ENCODE assay signal across 8 mouse cellular contexts in the genomic region with DNA sequence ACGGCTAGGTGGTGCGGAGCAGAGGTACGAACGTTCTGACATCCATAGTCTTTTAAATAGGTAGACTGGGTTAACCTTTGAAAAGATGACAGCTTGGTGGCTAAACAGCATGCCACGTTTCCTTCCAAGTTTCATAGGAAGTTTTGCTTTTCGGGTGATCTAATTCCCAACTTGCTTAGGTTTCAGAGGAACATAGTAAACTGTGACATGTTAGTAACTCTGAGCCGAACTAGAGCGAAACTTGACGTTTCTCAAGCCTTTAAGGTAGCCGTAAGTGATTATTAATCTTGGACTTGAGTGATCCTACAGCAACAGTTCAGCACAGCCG. TPM values are rescaled to one million over a fixed set of nuclear protein-coding genes. Genes with fewer than 3 reads are reported as not detected.
A peak's percentile ranks its signal among the peaks of the same experiment; 100 is the strongest.
DNase-seq lines count a peak whose midpoint lies in the region; ATAC-seq and TF ChIP-seq lines count a peak whose summit lies in the region.

No protein-coding gene starts in this region.

- peak overlapping the region; percentile 95 for H3K27ac ChIP-seq in layer of hippocampus, adult 2 months
- H3K27ac ChIP-seq in cortical plate, adult 2 months (ENCODE audit: insufficient read depth, low read length): no peak overlapping the region
- H3K27ac ChIP-seq in hindbrain, postnatal 0 days: peak overlapping the region; percentile 89

- H3K4me1 ChIP-seq in cortical plate, adult 2 months (ENCODE audit: control insufficient read depth, insufficient read depth, low read length): no peaks in the 10 kb centered on the region; the same call in 1 of the 2 replicates
- H3K4me1 ChIP-seq in hindbrain, postnatal 0 days (ENCODE audit: insufficient read depth, low read length): peaks cover 11% of the 10 kb centered on the region; the same call in 1 of the 2 replicates

- H3K27me3 ChIP-seq in hindbrain, postnatal 0 days (ENCODE audit: insufficient read depth, low read length): no peaks in the 10 kb centered on the region
- H3K27me3 ChIP-seq in myocyte (ENCODE audit: control insufficient read depth, insufficient read depth, insufficient read length): no peaks in the 10 kb centered on the region

- TF ChIP-seq CTCF in layer of hippocampus, adult 2 months (conservative IDR thresholded peaks at IDR 0.05): no peak
- TF ChIP-seq CTCF in cortical plate, adult 2 months (IDR thresholded peaks at IDR 0.05; ENCODE audit: extremely low read depth, insufficient read depth, low read length): no peak
- no peak for TF ChIP-seq CTCF in hindbrain, postnatal 0 days (IDR thresholded peaks at IDR 0.05; ENCODE audit: low read depth)

- no peaks in the 10 kb centered on the region for H3K9me3 ChIP-seq in hindbrain, postnatal 0 days (ENCODE audit: low read length)

- no peak for TF ChIP-seq POLR2A in cortical plate, adult 2 months (IDR thresholded peaks at IDR 0.05; ENCODE audit: extremely low read depth, insufficient read depth, low read length)
- TF ChIP-seq POLR2A in myocyte (IDR thresholded peaks at IDR 0.05; ENCODE audit: insufficient read length, low read depth): no peak

- peak overlapping the region; percentile 68 for H3K9ac ChIP-seq in hindbrain, postnatal 0 days (replicated peaks; ENCODE audit: low read length)

- peak overlapping the region; percentile 68 for H3K4me2 ChIP-seq in hindbrain, postnatal 0 days (ENCODE audit: low read depth, low read length)
- peak overlapping the region; percentile 82 for H3K4me2 ChIP-seq in myocyte (ENCODE audit: low read depth)

- DNase-seq in layer of hippocampus, adult 2 months (ENCODE audit: low spot score in 2 of 2): no peak
- DNase-seq in layer of hippocampus, adult 9-10 months (ENCODE audit: low spot score): no peak
- peak; percentile 8 for DNase-seq in hindbrain, postnatal 0 days (ENCODE audit: low spot score)
- no peak for DNase-seq in left cerebral cortex, adult 18-20 months (ENCODE audit: low spot score in 2 of 2)
- no peak for DNase-seq in adrenal gland, adult (ENCODE audit: inconsistent age in 2 of 2, low spot score in 1 of 2)
- no peak for DNase-seq in thymus, postnatal 4 days

- H3K4me3 ChIP-seq in layer of hippocampus, adult 2 months: peak overlapping the region; percentile 97
- H3K4me3 ChIP-seq in cortical plate, adult 2 months (ENCODE audit: insufficient read depth, low read length): peak overlapping the region; percentile 52
- peak overlapping the region; percentile 66 for H3K4me3 ChIP-seq in hindbrain, postnatal 0 days (ENCODE audit: low read length)
- H3K4me3 ChIP-seq in myocyte: peak overlapping the region; percentile 92

- 6% methylated on average over 11 of the region's 11 CpGs for WGBS in hindbrain, postnatal 0 days

- H3K79me2 ChIP-seq in myocyte (ENCODE audit: control insufficient read depth, insufficient read depth): peaks cover 45% of the 10 kb centered on the region

- H3K36me3 ChIP-seq in hindbrain, postnatal 0 days (ENCODE audit: insufficient read depth, low read length): no peaks in the 10 kb centered on the region
- H3K36me3 ChIP-seq in myocyte (ENCODE audit: control insufficient read depth, insufficient read depth): peaks cover 6% of the 10 kb centered on the region

- ATAC-seq in hindbrain, postnatal 0 days: no peak

- peak overlapping the region; percentile 87 for H3ac ChIP-seq in myocyte (ENCODE audit: control insufficient read depth, insufficient read length)

TF ChIP-seq in myocyte, 11 proteins besides CTCF, POLR2A, EP300 and RAD21:
- TF ChIP-seq TCF3 (IDR thresholded peaks at IDR 0.05; ENCODE audit: insufficient read length, low read depth): no peak
- TF ChIP-seq POLR2AphosphoS2 (IDR thresholded peaks at IDR 0.05; ENCODE audit: insufficient read length, low read depth): no peak
- no peak for TF ChIP-seq MYOG (IDR thresholded peaks at IDR 0.05; ENCODE audit: control insufficient read depth in 1 of 3, insufficient read depth in 1 of 3, insufficient read length in 2 of 3, low read depth in 2 of 3)
- TF ChIP-seq MYOD1 (IDR thresholded peaks at IDR 0.05; ENCODE audit: control insufficient read depth in 1 of 3, insufficient read length in 2 of 3, low read depth in 2 of 3): no peak
- TF ChIP-seq USF1 (IDR thresholded peaks at IDR 0.05; ENCODE audit: low read depth): no peak
- TF ChIP-seq MAX (IDR thresholded peaks at IDR 0.05; ENCODE audit: low read depth): no peak
- no peak for TF ChIP-seq CEBPB (IDR thresholded peaks at IDR 0.05; ENCODE audit: insufficient read depth, poor library complexity, severe bottlenecking)
- TF ChIP-seq REST (IDR thresholded peaks at IDR 0.05; ENCODE audit: insufficient read depth, insufficient read length): no peak
- TF ChIP-seq E2F4 (IDR thresholded peaks at IDR 0.05; ENCODE audit: insufficient read depth): no peak

RNA-seq across cellular contexts. Expression of a gene that starts 0.8 kb away (rescaled TPM):
- total RNA-seq in layer of hippocampus, adult 2 months (2021): 10 to 100 TPM; 42.9 to 45.3 TPM
- polyA plus RNA-seq in cortical plate, adult 2 months (2012; rRNA removed): 38.4 and 39.9 TPM in 2 replicates
- 11.2 and 11.7 TPM in 2 replicates for total RNA-seq in hindbrain, postnatal 0 days (2014; rRNA removed)
- 52.1 and 53.0 TPM in 2 replicates for polyA plus RNA-seq in hindbrain, postnatal 0 days (2015; fragmentation: Nextera tagmentation; extraction: Ambion mirVana)
- polyA plus RNA-seq in myocyte (2012; fragmentation: generic; extraction: Trizol): 19.2 TPM
- total RNA-seq in left cerebral cortex, adult 18-20 months (2021): 10 to 100 TPM; 44.5 to 45.4 TPM

RNA-seq across cellular contexts. Expression of a gene that starts 0.8 kb away (rescaled TPM):
- 10 to 100 TPM; 49.3 to 52.8 TPM for total RNA-seq in layer of hippocampus, adult 2 months (2021)
- polyA plus RNA-seq in cortical plate, adult 2 months (2012; rRNA removed): 29.9 and 34.6 TPM in 2 replicates
- 30.2 and 43.7 TPM in 2 replicates for total RNA-seq in hindbrain, postnatal 0 days (2014; rRNA removed)
- 26.1 and 36.1 TPM in 2 replicates for polyA plus RNA-seq in hindbrain, postnatal 0 days (2015; fragmentation: Nextera tagmentation; extraction: Ambion mirVana)
- polyA plus RNA-seq in myocyte (2012; fragmentation: generic; extraction: Trizol): 2.5 TPM
- 10 to 100 TPM; 48.0 to 48.8 TPM for total RNA-seq in left cerebral cortex, adult 18-20 months (2021)
